Mouse (Mus musculus): ENCODE measurements around the gene Ppm1j.

Ppm1j gene

DNA sequence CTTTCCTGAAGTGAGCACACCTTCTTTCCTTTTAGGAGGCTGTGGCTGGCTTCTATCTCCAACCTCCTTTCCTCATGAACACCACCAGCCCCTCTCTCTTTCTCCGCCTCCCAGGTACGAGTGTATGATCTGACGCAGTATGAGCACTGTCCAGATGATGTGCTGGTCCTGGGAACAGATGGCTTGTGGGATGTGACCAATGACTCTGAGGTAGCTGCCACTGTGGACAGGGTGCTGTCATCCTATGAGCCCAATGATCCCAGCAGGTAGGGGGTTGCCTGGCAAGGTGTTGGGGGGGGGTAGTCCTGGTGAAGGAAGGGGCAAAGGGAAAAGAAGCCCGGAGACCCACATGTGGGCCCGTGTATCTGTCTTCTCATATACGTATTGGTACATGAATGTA is 4.4 kb downstream of the Ppm1j start:
- no peak for DNase-seq (ENCODE audit: low read depth)

DNA sequence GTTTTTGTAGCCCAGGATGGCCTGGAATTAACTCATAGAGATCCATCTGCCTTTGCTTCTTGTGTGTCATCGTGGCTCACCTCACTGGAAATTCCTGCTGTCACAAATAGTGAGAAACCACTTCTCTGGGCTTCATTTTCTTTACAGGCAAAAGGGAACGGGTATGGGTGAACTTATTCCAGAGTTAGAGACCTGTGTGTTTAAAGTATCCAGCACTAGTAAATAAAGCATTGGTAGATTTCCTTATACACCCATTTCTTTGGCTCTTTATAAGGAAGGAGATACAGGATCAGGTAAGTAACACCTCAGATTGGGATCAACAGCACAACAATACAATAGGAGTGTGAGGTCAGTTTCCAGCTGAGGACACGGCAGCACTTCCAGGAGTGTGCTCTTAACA is 7.2 kb downstream of the Ppm1j start, which contains the start of gene Rhoc:
Gene Rhoc, plus strand, starts transcription at position 301 of the 400 bp plus-strand sequence.
- no peak for DNase-seq (ENCODE audit: low read depth)

DNA sequence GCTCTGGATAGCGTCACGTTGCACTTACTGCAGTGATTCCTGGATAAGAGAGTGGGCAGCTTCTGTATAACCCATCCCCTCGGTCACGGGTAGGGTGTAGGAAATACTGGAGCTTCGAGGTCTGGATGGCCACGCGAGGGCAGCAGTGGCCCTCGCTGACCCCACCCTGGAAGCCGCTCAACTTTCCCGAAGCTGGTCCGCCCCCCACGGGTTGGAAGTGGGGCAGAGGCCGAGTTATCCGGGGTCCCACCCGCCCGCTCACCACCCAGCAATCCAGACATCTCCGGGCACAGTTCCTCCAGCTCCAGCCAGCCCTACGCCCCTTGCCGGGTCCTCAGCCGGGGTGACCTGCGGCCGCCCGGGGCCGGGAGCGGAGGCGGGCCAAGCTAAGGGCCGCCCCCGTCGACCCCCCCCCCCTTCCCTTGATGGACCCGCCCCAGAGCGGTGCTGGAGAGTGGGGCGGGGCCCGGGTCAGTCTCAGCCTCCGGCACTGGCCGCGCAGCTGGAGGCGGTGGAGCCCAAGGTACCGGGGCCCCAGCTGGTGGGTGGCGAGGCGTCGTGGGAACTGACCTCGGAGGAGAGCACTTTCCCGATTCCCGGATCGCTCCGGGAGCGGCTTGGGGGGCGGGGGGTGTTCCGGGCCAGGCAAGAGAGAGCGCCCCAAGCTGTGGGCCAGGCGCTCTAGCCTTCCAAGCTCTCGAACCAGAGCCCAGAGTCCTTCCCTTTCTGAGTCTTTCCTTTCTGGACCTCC is 7.9 kb downstream of the Ppm1j start:
- peak; percentile 87 for DNase-seq (ENCODE audit: low read depth)

DNA sequence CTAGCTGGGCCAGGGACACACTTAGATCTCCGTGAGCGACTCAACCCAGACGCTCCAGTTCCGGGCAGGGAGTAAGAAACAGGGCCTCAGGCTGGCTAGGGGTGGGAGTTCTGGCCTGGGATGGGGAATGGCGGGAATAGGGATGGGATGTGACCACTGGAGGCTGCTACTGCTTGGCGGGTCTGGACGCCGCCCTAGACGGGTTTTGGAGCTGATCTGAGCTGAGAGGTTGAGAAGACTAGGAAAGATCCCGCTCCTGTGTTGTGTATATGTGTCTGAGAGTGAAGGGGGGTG is 8.4 kb downstream of the Ppm1j start:
- no peak for DNase-seq (ENCODE audit: low read depth)

DNA sequence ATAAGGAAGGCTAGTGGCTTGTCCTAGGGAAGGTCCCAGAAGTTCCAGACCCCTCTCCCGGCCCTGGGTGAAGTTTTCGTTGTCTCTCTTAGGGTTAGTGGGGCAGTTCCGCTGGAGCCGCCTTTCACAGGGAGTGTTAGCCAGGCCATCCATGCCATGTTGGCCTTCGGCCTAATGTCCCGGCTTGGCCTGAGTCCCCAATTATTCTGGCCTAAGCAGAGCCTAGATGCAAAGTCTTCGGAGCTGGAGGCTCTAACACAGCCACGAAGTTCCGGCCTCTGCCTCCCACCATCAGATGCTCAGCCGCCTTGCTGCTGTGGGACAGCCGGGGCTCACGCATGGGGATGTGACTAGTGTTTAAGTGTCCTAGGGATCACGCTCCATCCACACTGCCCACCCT is 9.0 kb downstream of the Ppm1j start:
- no peak for DNase-seq (ENCODE audit: low read depth)

DNA sequence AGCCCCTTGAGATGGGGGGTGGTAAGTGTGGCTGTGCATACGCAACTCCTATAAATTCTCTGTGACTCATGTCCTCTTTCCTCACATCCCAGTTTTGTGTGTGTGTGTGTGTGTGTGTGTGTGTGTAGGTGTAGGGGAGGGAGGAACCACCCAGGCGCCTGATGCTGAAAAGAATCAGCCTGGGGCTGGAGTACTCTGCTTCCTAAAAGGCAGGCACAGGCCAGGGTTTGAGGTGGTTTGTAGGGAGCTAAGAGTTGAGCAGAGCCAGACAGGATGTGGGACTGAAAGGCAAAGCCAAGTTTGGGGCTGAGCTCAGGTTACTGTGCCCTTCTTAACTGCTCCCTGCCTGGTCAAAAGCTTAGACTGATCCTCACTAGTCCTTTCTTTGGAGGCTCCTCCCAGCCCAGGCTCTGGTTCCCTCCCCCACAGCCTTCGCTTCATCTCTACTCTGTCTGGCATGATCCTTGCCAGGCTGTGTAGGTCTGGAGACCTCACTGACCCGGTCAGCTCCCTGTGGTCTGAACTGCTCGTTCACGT is 9.6 kb downstream of the Ppm1j start:
- peak; percentile 88 for DNase-seq (ENCODE audit: low read depth)

DNA sequence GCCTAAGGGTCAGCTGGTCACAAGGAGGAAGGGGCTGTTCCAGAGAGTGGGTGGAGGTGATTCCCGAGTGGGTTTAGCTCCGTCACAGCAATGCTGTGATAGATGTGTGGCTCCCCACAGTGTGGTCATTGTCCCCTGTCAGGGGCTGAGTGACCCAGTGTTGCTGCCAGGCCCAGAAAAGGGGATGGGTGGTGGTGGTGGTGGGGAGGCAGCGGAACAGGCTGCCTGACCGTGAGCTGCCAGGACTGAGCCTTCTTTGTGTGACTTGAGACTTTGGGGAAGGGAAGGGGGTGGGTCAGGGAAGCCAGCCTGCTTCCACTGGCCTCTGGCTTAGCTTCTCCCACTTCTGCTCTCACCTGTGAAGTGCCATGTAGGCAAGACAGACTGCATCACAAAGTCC is 10.2 kb downstream of the Ppm1j start:
- DNase-seq (ENCODE audit: low read depth) = no peak

DNA sequence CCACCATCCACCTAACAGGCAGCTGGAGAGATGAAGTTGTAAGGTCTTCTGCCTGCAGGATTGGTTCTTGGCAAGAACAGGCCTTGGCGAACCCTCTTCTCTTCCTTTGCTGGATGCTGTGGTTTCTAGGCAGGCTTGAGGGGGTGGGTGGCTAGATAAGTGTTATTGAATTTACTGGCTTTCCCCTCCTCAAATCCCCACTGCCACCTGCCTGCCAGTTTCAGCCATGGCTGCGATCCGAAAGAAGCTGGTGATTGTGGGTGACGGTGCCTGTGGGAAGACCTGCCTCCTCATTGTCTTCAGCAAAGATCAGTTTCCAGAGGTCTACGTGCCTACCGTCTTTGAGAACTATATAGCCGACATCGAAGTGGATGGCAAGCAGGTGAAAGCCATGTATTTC is 10.8 kb downstream of the Ppm1j start:
- DNase-seq (ENCODE audit: low read depth) = no peak

DNA sequence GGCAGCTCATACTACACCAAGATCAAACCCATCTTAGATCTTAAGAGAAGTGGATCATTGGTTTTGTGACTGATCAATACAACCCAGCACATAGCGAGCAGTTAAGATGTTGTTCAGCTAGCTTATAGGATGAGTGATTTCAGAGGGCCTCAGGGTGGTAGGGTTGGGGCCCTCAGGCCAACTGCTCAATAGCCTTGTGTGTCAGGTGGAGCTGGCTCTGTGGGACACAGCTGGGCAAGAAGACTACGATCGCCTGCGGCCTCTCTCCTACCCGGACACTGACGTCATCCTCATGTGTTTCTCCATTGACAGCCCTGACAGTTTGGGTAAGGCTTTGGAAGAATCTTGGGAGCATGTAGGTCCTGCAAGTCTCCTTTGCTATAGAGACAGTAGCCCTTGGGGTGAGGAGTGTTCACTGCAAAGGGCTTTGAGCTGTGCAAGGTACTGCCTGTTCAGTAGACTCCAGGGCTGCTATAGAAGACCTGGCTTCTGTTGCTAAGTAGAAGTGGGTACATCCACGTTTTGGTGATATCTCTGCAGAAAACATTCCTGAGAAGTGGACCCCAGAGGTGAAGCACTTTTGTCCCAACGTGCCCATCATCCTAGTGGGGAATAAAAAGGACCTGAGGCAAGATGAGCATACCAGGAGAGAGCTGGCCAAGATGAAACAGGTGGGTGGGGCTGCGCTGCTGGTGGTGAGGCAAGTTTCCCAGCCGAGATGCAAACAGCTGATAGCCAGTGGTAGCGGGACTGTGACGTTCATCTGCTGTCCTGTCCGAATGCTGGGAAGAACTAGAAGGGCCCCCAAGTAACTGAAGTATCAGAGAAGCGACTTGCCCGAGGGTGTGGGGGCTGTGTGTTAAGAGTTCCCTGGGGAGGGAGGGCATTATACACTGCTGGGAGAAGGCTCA is 11.8 kb downstream of the Ppm1j start:
- DNase-seq (ENCODE audit: low read depth) = peak; percentile 65

DNA sequence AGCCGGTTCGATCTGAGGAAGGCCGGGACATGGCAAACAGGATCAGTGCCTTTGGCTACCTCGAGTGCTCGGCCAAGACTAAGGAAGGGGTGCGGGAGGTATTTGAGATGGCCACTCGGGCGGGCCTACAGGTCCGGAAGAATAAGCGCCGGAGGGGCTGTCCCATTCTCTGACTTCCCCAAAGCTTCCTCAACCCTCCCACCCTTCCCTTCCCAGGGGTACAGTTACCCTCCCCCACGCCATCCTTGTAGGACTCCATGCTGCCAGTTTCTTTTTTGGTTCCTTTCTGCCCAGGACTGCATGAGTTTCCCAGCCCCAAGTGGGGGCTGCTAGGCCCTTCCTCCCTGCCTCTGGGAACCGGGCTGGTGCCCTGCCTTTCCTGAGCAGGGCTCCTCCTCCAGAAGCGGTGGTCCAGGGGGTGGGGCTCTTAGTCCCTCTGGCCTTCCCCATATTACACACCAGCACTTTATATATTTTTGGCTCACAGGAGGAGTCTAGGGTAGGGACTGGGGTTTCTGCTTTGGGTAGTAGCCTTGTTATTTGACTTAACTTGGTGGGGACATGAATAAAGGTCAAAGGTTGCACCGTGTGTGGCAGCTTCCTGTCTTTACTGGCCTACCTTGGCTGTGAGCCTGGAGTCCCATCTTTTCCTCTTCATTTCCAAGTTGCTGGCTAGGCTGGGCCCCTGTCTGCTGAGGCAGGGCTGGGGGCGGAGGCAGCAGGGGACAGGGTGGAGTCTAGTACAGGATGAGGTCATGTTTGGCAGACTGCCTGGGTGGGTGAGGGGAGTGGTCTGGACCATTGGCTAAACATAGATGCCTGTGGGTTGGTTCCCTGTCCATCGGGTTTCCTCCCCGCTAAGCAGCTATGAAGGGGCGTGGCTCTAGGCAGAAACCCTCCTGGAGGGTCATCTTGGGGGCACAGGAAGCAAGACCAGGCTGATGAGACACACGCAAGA is 13.3 kb downstream of the Ppm1j start:
- DNase-seq (ENCODE audit: low read depth) = peak; percentile 98

DNA sequence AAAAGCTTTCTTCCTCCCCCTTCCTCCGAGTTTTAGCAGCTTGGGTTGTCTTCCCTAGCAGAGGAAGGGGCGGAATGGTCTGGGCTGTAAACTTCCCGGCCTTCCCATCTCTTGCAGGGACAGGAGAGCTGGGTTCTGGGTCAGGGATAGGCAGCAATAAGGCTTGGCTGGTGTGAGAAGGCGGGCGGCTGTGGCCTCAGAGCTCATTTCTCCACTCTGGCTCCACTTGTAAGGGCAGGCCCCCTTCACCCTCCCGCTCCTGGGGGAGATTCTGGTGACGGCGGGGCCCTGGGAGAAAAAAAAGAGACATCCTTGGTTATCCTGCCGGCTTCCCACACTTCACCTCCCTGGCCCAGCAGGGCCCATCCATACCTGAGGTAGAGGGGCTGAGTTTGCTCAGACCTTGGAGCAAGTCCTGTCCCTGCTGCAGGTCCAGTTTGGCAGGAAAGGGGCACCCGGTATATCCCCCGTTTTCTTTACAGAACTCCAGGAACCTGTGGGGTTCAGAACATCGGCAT is 14.2 kb downstream of the Ppm1j start:
- DNase-seq (ENCODE audit: low read depth) = no peak

DNA sequence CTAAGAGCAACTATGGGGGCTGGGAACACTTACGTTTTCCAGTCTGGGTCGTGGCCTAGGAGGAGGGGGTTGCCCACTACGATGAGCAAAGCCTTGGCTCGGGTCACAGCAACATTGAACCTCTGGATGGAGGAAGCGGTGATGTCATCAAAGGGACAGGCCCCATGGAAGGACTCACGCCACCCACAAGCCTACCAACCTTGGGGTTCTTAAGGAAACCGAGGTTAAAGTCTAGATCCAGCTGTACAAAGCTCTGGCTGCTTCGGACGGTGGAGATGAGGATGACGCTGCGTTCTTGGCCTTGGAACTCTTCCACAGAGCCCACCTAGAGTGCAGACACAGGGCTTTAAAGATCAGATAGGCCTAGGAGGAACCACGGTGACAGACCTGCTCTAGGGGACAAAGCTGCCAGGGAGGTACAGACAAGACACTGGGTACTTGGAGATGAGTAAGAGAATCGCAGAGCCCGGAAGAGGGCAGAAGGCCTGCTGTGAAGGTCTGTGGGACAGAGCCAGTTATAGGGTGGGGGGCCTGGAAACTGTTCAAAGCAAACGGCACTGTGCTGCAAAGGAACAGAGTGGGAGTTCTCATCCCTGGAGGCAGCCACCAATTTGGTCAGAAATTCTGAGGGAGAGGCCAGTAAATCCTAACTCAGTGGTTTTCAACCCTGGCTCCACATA is 14.9 kb downstream of the Ppm1j start:
- DNase-seq (ENCODE audit: low read depth) = peak; percentile 72

DNA sequence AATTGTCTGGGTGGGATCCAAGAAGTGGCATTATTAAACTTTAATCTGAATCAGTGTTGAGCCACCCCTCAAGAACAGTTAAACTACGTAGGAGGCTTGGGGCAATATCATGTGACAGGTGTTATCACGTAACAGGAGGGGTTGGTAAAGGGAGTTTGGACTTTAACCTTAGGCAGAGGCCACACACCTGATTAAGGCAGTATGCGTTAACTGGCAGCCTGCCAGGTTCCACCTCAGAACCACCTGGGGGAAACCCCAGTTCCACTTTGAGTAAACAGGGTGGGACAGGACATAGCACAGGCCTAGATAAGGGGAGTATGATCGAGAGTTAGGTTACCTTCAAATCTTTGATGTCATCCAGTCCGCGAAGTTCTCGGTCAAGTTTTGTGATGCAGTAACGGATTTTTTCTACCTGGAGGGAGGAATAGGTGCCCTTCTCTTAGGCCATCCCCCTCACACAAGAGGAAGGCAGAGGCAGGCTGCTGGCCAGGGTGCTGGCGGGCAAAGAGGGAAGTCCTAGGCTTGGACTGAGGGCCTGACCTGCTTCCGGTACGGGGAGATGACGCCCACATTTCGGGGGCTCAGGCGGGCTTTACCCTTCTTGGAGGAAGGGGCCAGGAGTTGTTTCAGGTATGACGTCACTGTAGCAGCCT is 15.7 kb downstream of the Ppm1j start:
- no peak for DNase-seq (ENCODE audit: low read depth)

DNA sequence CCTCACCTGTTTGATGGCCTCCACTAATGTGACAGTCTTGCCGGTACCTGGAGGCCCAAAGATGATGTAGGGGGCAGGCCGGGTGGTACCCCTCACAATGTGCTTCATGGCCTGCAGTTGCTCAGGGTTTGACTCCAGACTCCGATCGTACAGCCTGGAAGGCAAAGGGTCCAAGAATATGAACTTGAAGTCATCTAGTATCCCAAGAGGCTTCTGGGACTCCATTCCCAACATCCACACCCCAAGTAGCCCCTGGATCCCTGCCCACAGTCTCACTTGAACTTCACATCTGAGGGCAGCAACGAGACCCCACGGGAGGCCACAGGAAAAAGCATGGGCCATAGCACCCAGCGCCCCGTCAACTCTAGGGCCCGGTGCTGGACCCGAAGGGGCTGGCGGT is 19.8 kb downstream of the Ppm1j start:
- no peak for DNase-seq (ENCODE audit: low read depth)

DNA sequence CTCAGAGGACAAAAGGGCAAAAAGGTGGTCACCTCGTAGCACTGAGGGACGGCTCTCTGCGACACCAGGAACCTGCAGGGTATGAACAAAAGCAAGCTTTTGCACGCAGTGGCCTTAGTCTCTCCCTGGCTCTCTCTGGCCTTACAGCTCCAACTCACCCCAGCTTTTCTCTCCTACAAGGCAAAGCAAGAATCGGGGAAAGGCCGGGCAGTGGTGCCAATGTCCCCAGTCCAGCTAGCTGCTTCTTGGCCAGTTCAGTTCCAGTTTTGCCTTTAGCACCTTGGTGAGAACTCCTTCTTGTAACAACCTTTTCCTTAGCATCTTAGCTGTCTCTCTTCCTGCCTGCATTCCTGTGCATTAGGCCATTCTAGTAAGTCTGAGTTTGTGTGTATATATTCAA is 20.6 kb downstream of the Ppm1j start:
- DNase-seq (ENCODE audit: low read depth) = no peak

DNA sequence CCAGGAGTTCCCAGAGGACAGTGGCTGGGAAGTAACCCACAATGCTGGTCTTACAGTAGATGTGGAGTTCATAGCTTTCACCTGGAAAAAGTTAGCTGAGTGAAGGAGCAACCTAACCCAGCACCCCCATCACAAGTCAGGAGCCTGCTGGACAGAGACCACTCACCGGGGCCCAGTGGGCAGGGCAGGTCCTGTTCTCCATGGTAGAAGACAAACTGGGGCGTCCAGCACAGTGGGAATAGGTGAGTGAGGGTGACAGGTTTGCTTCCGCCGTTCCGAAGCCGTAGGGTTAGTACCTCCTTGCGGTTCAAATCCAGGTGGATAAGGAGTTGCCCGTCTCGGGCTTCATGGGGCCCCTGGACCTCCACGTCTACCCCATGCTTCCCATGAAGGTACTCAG is 23.5 kb downstream of the Ppm1j start:
- DNase-seq (ENCODE audit: low read depth) = no peak

DNA sequence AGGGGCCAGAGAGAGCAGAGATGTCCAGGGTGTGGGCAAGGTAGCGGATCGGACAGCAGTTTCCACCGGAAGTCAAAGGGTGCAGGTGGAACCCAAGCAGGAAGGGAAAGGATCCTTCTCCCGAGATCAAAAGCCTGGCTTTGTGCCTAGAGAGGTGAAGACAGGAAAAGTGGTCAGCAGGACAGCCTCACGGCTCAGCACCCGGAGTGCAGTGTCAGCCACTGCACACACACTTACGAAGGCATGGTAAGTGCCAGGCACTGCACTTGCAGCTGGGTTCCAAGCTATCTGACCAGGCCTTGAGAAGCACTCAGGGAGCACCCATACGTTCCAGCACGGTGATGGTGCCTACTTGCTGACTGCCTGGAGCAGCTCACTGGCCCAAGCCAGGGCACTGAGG is 24.7 kb downstream of the Ppm1j start:
- no peak for DNase-seq (ENCODE audit: low read depth)

DNA sequence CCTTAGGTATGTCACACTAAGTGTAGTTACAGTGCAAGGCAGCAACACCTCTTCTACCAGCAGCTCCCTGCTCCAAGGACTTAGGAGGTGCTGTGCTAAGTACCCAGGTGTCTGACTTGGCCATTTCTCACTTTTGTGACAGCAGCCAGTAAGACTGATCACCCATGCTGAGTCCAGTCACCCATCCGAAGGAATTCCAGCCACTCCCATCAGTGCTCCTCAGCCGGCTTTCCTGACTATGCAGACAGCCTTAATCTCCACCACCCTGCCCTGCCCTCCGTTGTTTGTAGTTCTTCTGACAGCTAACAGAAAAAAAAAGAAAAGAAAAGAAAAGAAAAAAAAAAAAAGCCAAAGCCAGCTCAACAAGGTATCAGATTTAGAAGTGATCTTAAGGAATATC is 30.9 kb downstream of the Ppm1j start:
- DNase-seq (ENCODE audit: low read depth) = no peak

DNA sequence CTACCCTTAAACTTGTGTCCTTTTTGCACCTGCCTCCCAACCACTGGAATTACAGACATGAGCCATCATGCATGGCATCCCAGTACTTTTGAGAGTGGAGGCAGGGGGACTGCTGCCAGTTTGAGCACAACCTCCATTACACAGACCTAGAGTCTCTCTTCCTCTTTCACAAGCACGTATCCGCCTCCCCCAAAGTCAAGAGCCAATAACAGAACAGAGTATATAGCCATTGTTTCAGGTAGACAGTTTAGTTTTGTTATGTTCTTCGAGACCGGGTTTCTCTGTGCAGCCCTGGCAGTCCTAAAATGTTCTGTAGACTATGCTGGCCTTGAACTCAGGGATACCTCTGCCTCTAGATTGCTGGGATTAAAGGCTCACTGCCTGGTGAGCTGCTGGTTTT is 31.4 kb downstream of the Ppm1j start:
- no peak for DNase-seq (ENCODE audit: low read depth)

DNA sequence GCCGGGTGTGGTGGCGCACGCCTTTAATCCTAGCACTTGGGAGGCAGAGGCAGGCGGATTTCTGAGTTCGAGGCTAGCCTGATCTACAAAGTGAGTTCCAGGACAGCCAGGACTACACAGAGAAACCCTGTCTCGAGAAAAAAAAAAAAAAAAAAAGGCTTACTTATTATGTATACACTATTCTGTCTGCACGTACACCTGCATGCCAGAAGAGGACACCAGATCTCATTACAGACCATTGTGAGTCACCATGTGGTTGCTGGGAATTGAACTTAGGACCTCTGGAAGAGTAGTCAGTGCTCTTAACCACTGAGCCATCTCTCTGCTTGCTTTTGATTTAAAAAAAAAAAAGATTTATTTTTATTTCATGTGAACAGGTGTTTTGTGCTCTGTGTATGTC is 32.4 kb downstream of the Ppm1j start:
- DNase-seq (ENCODE audit: low read depth) = peak; percentile 42

DNA sequence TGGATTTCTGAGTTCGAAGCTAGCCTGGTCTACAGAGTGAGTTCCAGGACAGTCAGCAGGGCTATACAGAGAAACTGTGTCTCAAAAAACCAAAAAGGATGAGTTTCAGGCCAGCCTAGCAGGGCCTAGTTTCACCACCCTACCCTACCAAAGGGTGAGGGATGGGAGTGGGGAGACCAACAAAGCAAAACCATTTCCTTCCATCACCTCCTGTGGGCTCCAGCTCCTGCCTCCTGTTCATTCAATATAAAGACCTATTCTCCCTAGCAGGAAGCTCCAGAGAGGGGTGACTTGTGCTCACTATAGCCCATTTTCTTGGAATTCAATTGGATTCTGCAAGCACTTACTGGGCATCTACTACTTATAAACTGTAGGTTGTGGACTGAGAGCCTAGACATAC is 33.9 kb downstream of the Ppm1j start:
- peak; percentile 21 for DNase-seq (ENCODE audit: low read depth)
